Mouse (Mus musculus) adrenal gland, postnatal 36 days (tissue): ENCODE data around the gene Olfr153. TPM values are rescaled to one million over a fixed set of nuclear protein-coding genes. Genes with fewer than 3 reads are reported as not detected.
"Not testable (repeated sequence)": the region's sequence is repeated elsewhere in the genome, so short reads cannot be mapped to it uniquely, and the experiment has no call there.

Experiments used
- DNase-seq, 2 experiments: peaks; one replicate each; pipeline ENCODE4 v3.0.0; 2021; ENCODE audit warnings: mixed read lengths in 1 of 2
- long read RNA-seq, 2 experiments: library from polyadenylated mRNA; stranded (forward); transcript quantifications; one replicate each; pipeline ENCODE4 v2.0.0; 2021; ENCODE audit warnings: borderline sequencing depth in 2 of 2
- total RNA-seq, 2 experiments: library from RNA; stranded (reverse); gene quantifications; 2 replicates each; pipeline ENCODE4 v1.2.3; 2021

The Olfr153 gene
- not detected for total RNA-seq
- long read RNA-seq, experiment 1, result 0 reads
- long read RNA-seq, experiment 2, result 0 reads

DNA sequence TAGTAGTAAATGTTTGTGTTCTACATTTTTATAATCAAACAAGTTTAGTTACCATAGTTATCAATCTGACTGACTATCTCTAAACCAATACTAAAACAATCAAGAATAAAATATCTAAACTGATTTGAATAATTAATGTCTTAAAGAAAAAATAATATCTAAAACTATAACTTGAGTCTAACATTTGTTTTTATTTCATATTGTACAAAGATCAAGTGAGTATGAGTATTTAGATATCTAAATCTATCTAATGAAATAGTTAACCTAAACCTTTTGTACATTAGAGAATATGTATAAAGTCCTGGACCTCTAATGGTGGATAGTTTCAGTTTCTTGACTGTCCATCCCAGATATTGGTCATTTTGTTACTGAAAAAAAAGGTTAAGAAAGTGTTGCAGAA lies at the start of gene Olfr153:
Olfr153 (plus strand) TSS at position 301 of the 400 bp plus-strand sequence.
- no peak for DNase-seq

DNA sequence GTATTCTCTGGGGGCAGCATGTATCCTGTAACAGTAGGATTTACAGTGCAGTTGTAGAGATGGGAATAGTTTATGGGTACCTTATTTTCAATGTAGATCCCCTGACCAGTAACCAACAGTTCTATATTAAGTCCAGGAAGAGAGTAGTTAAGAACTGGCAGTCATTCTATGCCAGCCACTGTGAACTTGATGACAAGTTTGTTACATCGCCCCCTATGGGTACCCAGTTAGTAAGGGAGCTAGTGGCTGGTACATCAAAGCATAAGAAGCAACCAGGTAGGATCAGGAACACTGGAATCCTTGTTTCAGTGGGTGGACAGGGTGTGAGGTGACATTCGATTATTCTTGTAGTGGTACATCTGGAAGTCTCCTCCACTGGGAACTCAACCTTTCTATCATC lies 49.3 kb upstream of the Olfr153 start:
- no peak for DNase-seq

DNA sequence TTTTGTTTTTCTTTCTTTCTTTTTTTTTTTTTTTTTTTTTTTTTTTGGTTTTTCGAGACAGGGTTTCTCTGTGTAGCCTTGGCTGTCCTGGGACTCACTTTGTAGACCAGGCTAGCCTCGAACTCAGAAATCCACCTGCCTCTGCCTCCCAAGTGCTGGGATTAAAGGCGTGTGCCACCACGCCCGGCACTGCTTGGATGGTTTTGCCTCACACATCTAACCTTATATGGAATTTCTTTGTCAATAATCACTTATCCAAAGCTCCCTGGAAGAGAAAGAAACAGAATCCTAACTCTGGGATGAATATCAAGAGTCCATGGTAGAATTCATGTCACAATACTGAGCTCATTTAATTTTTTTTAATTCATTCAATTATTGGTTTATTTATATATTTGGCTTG lies 34.6 kb upstream of the Olfr153 start, which contains the start of gene Pramel7:
Pramel7 (minus strand) TSS at position 101 of the 400 bp plus-strand sequence.
- not testable (repeated sequence) for DNase-seq

- no peak for DNase-seq
These were observed 25.3 kb upstream of the Olfr153 start, which contains the start of gene Pramel6 for GRCm38 (mm10) chr2:87506265-87506664. Pramel6 (plus strand) TSS chr2:87506565.

- DNase-seq, result no peak
These were observed 16.6 kb upstream of the Olfr153 start for GRCm38 (mm10) chr2:87515046-87515445.

- DNase-seq, result no peak
These were observed 16.0 kb upstream of the Olfr153 start for GRCm38 (mm10) chr2:87515457-87516060.

- DNase-seq, result no peak
These were observed 15.0 kb upstream of the Olfr153 start for GRCm38 (mm10) chr2:87516581-87516980.

DNA sequence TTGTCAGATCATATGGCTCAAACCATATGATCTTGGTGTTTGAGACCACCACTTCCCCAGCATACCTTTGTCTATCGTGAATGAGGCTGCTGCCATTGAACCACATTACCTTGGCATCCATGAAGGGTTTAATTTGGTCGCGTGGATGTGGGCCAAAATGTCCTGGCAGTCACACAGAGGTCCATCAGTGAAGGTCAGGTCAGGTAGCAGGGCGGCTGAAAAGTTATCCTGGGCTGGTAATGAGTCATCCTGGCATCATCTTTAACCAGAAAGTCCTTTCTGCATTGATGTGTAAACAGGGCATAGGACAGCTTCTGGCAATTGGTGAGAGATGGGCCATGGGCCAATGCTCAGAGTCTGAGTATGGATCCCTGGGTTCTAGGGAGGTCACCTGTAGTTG lies 10.9 kb upstream of the Olfr153 start:
- no peak for DNase-seq

- not testable (repeated sequence) for DNase-seq
These were observed 5.5 kb upstream of the Olfr153 start for GRCm38 (mm10) chr2:87525899-87526616.

DNA sequence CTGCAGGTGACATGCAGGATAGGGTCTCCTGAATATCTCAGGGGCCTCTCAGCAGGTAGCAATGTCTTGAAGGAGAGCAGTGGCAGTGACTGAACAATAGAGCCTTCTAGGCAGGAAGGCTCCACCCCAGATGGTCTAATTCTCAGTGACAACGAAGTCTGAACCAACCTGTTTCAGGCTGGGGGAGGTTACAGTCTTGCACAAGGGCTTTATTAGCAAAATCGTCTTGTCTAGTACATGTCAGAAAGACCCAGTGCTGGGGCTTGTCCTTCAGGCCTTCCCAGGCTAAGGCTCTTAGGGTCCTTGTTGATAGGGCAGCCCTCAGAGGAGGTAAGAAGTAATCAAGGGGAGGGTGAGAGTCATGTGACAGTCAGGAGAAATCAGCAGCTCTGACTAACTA lies 3.2 kb downstream of the Olfr153 start:
- no peak for DNase-seq

DNA sequence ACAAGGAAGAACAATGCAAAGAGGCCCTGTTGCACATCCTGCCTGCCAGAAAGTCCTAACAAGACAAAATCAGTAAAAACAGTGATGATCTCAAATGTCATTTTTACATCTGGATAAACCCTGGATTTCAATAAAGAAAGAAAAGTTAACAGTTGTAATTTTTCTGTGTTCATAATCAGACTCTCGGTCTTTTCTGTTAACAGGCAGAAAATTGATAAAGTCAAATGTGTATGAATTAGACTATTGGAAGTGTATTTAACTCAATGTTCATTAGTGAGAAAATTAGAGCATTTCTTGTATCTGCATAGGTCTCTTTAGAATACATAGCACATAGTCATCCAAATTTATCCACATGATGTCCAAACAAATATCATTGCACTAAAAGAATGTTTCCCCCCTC lies 13.8 kb downstream of the Olfr153 start, which contains the start of gene Olfr1128:
Olfr1128 (minus strand) TSS at position 101 of the 400 bp plus-strand sequence.
- no peak for DNase-seq

DNA sequence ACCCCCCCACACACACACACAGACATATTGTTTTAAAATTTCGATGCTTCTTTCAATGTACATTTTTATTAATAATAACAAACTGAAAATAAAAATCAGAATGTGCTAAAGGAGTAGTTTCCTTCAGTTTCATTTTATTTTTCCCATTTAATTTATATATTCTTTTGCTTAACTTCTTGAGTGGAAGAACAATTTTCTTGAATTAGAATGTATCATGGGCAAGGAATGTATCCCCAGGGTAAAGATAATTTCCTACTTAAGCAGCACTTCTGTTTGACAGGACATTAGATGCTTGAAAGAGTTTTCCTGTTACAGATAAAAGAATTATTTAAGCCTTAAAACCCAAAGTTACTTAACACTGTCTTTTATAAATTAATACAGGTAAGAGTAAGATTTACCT lies 42.0 kb downstream of the Olfr153 start, which contains the start of gene Olfr1129:
Olfr1129 (plus strand) TSS at position 301 of the 400 bp plus-strand sequence.
- not testable (repeated sequence) for DNase-seq

Other genes starting within 250 kb of the Olfr153 start
- not detected for gene Olfr1118, start 224.2 kb upstream of the Olfr153 start, total RNA-seq
- not detected for gene Olfr1120, start 177.0 kb upstream of the Olfr153 start, total RNA-seq
- not detected for gene Olfr1121, start 161.9 kb upstream of the Olfr153 start, total RNA-seq
- under 1 TPM in 1 of 2 experiments, not detected in 1; 0.07 TPM for gene Olfr1122, start 145.9 kb upstream of the Olfr153 start, total RNA-seq
- gene Olfr1123, start 115.2 kb upstream of the Olfr153 start, total RNA-seq, result not detected
- gene Olfr1124, start 101.5 kb upstream of the Olfr153 start, total RNA-seq, result not detected
- gene Olfr1126, start 77.8 kb upstream of the Olfr153 start, total RNA-seq, result not detected
- not detected for gene Pramel7, start 34.7 kb upstream of the Olfr153 start, total RNA-seq
- not detected for gene Pramel6, start 25.2 kb upstream of the Olfr153 start, total RNA-seq
- not detected for gene Olfr1128, start 13.7 kb downstream of the Olfr153 start, total RNA-seq
- not detected for gene Olfr1129, start 42.1 kb downstream of the Olfr153 start, total RNA-seq
- not detected for gene Olfr1130, start 74.4 kb downstream of the Olfr153 start, total RNA-seq
- gene Olfr1131, start 95.3 kb downstream of the Olfr153 start, total RNA-seq, result not detected
- not detected for gene Olfr1132, start 105.7 kb downstream of the Olfr153 start, total RNA-seq
- not detected for gene Olfr1133, start 115.6 kb downstream of the Olfr153 start, total RNA-seq
- not detected for gene Olfr1134, start 126.7 kb downstream of the Olfr153 start, total RNA-seq
- not detected for gene Olfr1135, start 141.9 kb downstream of the Olfr153 start, total RNA-seq
- gene Olfr1136, start 162.2 kb downstream of the Olfr153 start, total RNA-seq, result not detected
- not detected for gene Olfr1137, start 181.4 kb downstream of the Olfr153 start, total RNA-seq
- not detected for gene Olfr1138, start 208.2 kb downstream of the Olfr153 start, total RNA-seq
- not detected for gene Olfr1140, start 212.0 kb downstream of the Olfr153 start, total RNA-seq
- gene Olfr1141, start 222.2 kb downstream of the Olfr153 start, total RNA-seq, result not detected
- gene Olfr152, start 247.7 kb downstream of the Olfr153 start, total RNA-seq, result not detected